Mouse (Mus musculus): ENCODE measurements around the gene Evi2. TPM values are rescaled to one million over a fixed set of nuclear protein-coding genes. Genes with fewer than 3 reads are reported as not detected.

Gene Evi2
- total RNA-seq, 2 experiments from 2014 or later: 1.7 to 14.8 TPM

GRCm38 (mm10) chr11:79527015-79527738 is 3.2 kb downstream of the Evi2 start:
- ATAC-seq (replicated peaks; ENCODE audit: low FRiP score, low TSS enrichment, poor library complexity, severe bottlenecking): peak; percentile 12; the same call in 1 of the 2 replicates

DNA sequence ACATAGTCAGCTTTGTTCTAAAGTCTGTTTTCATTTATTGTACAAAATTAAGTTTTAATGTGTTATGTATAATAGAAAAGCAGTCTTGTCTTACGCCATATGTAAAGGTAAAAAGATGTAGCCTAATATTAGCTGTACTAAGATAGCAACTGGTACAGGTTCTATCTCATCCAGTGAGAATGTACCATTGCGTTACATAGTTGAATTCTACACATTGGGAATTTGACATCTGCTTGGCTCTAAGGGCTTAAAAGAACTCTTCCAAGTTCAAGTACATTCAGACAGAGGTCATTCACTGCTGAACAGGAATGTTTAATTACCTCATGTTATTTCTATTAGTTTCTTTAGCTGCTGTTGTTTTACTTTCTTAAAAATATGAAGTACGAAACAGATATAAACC is 3.8 kb downstream of the Evi2 start:
- no peak for ATAC-seq (replicated peaks; ENCODE audit: low FRiP score, low TSS enrichment, poor library complexity, severe bottlenecking)

DNA sequence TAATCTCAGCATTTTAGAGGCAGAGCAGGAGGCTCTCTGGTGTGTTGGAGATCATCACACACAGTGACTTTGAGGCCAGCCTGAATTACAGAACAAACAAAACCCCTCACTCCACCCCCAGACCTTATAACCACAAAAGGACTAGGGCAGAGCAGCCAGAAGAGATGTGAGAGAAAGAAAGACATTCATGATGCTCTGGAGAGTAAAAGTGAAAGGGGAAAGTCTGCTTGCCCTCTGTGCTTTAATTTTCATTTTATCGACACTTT is 6.1 kb downstream of the Evi2 start:
- no peak for ATAC-seq (replicated peaks; ENCODE audit: low FRiP score, low TSS enrichment, poor library complexity, severe bottlenecking)

- ATAC-seq (replicated peaks; ENCODE audit: low FRiP score, low TSS enrichment, poor library complexity, severe bottlenecking): peak; percentile 67
These were observed 6.7 kb downstream of the Evi2 start, which contains the start of gene Evi2b for GRCm38 (mm10) chr11:79523560-79524309. Evi2b (minus strand) TSS chr11:79523762.

DNA sequence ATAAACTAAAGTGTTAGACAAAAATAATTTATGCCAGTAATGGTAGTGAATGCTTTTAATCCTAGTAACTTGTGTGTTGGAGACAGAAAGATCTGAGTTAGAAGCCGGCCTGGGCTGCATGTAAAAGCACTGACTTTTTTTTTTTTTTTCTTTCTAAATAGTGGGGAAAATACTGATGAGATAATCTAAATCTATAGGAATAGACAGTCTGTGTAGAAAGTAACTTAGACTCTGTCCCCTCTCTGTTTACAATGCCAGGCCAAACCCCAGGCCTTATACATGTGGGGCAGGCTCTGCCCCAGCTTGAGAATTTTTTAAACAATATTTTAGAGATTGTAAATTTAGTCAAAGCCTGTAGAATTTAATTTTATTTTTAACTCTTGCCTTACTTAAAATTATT is 7.4 kb downstream of the Evi2 start:
- no peak for ATAC-seq (replicated peaks; ENCODE audit: low FRiP score, low TSS enrichment, poor library complexity, severe bottlenecking)

GRCm38 (mm10) chr11:79521930-79522329 is 8.5 kb downstream of the Evi2 start:
- ATAC-seq (replicated peaks; ENCODE audit: low FRiP score, low TSS enrichment, poor library complexity, severe bottlenecking): peak; percentile 48; the same call in 1 of the 2 replicates

- ATAC-seq (replicated peaks; ENCODE audit: low FRiP score, low TSS enrichment, poor library complexity, severe bottlenecking): no peak
These were observed 9.6 kb downstream of the Evi2 start for GRCm38 (mm10) chr11:79520772-79521171.

GRCm38 (mm10) chr11:79519878-79520291 is 10.5 kb downstream of the Evi2 start:
- ATAC-seq (replicated peaks; ENCODE audit: low FRiP score, low TSS enrichment, poor library complexity, severe bottlenecking): 0 out of 2 replicates have a peak, but pooled peaks have one; percentile 56

GRCm38 (mm10) chr11:79519299-79519698 is 11.1 kb downstream of the Evi2 start:
- ATAC-seq (replicated peaks; ENCODE audit: low FRiP score, low TSS enrichment, poor library complexity, severe bottlenecking): no peak

DNA sequence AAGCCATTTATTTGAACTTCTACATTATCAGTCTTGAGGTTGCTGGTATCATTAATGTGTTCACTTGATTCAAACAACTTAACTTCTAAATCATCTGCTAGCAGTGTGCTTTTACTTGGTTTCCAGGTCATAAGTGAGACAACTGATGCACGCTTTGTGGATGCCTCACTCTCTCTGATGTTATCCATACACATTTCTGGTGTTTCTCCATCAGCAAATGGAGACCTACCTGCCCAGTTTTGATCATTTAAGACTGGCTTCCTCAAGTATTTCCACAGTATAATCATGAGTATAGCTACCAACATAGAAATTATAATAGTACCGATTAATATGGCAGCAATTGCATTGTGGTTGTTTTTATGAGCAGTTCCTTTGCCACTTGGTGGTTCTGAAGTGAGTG is 14.6 kb downstream of the Evi2 start:
- no peak for ATAC-seq (replicated peaks; ENCODE audit: low FRiP score, low TSS enrichment, poor library complexity, severe bottlenecking)

- ATAC-seq (replicated peaks; ENCODE audit: low FRiP score, low TSS enrichment, poor library complexity, severe bottlenecking): no peak
These were observed 15.1 kb downstream of the Evi2 start for GRCm38 (mm10) chr11:79515331-79515730.

- ATAC-seq (replicated peaks; ENCODE audit: low FRiP score, low TSS enrichment, poor library complexity, severe bottlenecking): no peak
These were observed 18.4 kb downstream of the Evi2 start for GRCm38 (mm10) chr11:79511970-79512369.

DNA sequence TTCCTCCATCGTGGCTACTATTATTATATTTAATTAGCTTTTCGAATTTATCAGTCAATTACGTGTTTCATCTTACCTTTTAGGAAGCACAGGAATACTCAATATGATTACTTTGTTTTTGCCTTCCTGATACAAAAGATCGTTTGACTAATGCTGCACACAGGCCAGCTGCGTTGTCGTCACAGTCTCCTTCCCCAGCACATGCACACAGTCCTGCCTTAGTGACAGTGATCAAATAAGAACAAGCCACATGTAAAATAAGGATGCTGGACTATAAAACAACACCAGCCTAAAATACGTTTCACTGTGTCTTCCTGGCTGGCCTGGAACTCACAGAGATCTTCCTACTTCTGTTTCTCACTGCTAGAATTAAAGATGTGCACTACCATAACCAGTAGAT is 25.9 kb downstream of the Evi2 start:
- ATAC-seq (replicated peaks; ENCODE audit: low FRiP score, low TSS enrichment, poor library complexity, severe bottlenecking): no peak

DNA sequence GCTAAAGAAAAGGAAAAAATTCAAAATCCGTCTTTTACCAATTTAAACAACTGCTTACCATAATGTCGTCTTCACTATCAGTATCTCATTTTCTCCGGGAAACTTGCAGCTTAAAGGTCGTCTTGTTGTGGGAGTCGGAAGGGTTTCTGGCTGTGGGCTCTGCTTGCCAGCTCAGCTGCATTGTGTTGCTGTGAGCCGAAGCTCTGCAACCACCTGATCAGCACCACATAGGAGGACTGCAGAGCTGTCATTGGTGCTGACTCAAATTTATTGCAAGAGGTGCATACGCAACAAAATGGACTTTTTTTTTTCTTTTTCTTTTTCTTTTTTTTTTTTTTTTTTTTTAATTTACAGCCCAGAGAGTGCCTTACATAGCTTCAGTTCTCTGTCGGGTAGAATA is 26.5 kb downstream of the Evi2 start, which contains the start of gene Omg:
Omg (minus strand) TSS at position 240 of the 400 bp plus-strand sequence.
- ATAC-seq (replicated peaks; ENCODE audit: low FRiP score, low TSS enrichment, poor library complexity, severe bottlenecking): no peak

GRCm38 (mm10) chr11:79502917-79503316 is 27.5 kb downstream of the Evi2 start:
- no peak for ATAC-seq (replicated peaks; ENCODE audit: low FRiP score, low TSS enrichment, poor library complexity, severe bottlenecking)

DNA sequence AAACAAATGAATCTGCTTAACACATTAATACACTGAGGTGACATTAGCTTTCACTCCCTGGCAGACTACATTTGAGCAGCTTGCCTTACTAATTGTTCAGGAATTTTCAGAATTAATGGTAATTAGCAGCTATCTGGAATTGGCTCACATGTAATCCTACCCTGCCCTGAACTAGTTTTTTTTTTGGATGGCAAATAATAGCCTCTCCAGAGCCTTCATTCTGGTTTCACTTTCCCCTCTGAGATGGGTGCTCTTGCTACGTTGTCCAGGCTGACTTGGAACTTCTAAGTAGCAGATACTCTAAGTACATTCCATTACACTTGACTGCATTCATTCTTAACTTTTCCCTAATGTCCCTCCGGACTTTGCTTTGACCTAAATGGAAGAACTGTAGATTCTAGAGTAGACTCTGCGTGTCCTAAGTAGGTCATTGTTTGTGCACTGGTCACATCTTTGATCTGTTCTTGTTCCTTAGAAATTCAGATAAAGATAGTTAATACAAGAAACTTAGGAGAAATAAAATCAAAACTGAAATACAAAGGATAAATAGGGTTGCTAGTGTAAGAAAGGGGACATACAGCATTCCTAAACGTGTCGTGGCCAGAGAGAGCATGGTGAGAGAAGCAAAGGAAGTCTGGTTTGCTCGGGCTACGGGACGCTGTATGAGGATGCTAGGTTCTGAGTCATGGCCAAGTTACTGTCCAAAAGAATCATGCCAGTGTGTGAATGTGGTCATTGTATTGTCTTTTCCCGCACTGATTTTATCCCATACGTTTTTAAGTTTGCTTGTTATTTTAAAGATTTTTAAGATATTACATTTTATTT is 35.2 kb downstream of the Evi2 start:
- no peak for ATAC-seq (replicated peaks; ENCODE audit: low FRiP score, low TSS enrichment, poor library complexity, severe bottlenecking)

- ATAC-seq (replicated peaks; ENCODE audit: low FRiP score, low TSS enrichment, poor library complexity, severe bottlenecking): no peak
These were observed 45.7 kb downstream of the Evi2 start for GRCm38 (mm10) chr11:79484721-79485120.

DNA sequence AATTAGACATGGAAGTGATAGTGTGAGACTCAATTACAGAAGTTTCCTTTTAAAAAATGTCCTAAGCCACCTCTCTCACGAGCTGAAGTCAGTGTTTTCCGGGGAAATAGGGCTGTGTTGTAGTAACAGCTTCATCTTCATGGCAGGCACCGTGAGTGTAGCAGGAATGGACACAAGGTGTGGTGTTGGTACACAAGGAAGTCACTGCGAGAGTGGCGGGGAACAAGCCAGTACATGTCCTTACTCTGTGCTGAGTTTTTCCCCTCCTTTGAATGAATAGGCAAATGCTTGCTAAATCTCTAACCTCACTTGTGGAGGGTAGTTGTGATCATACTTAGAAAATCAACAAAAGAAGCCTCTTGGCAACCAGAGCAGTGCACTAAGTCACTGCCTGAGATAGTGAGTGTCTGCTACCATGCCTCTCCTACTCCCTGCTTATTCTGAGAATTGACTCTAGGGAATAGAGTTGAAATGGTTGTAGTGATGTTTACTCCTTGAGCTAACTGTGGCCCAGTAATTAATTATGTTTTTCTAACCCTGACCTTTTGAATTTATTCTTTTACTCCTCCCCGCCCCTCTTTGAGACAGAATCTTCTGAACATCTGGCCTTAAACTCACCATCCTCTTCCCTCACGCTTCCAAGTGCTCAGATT is 46.4 kb downstream of the Evi2 start:
- ATAC-seq (replicated peaks; ENCODE audit: low FRiP score, low TSS enrichment, poor library complexity, severe bottlenecking): no peak

DNA sequence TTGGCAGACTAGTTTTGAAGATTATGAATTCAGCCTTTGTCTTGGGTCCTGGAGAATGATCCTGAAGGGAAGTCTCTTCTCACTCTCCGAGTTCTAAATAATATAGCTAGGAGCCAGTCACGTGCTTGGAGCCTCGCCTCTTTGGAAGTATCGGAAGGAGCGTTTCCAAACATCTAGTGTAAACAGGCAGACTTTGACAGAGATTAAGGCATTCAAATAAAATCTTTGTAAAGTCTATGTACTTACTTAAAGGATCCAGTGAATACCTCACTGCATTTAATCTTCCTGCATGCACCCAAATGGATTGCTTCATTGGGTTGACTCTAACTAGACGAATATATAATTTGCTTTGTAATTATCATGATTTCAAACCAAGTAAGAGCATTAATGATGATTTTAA is 47.0 kb downstream of the Evi2 start:
- no peak for ATAC-seq (replicated peaks; ENCODE audit: low FRiP score, low TSS enrichment, poor library complexity, severe bottlenecking)

- no peak for ATAC-seq (replicated peaks; ENCODE audit: low FRiP score, low TSS enrichment, poor library complexity, severe bottlenecking)
These were observed 62.3 kb downstream of the Evi2 start for GRCm38 (mm10) chr11:79468097-79468496.

Data from megakaryocyte-erythroid progenitor cell, adult 5-6 weeks (primary cell).